Mouse (Mus musculus) kidney, adult 8-10 months (tissue): ENCODE data around the gene Ccdc86.

ENCODE experiments used
- DNase-seq, 2 experiments: peaks; one replicate each; pipeline ENCODE4 v3.0.0; 2022

Ccdc86 gene

GRCm38 (mm10) chr19:10904927-10905727 is 43.9 kb downstream of the Ccdc86 start:
- peak; percentile 60 to 80 for DNase-seq

- no peak for DNase-seq
Observed at GRCm38 (mm10) chr19:10904512-10904911, 44.6 kb downstream of the Ccdc86 start.

GRCm38 (mm10) chr19:10901046-10901445 is 48.0 kb downstream of the Ccdc86 start:
- DNase-seq, result no peak

GRCm38 (mm10) chr19:10900315-10900714 is 48.8 kb downstream of the Ccdc86 start:
- DNase-seq, result no peak

DNA sequence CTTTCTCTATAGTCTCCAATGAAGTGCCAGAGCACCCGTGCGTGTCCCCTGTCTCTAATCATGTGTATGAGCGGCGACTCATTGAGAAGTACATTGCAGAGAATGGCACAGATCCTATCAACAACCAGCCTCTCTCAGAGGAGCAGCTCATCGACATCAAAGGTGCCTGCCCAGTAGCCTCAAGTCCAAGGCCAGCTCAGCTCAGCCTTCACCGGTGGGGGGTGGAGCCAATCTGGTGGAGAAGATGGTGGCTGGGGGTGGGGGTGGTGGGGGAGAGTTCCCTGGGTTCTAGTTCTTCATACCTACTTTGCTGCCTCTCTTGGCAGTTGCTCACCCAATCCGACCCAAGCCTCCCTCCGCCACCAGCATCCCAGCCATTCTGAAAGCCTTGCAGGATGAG is 51.6 kb downstream of the Ccdc86 start:
- no peak for DNase-seq

DNA sequence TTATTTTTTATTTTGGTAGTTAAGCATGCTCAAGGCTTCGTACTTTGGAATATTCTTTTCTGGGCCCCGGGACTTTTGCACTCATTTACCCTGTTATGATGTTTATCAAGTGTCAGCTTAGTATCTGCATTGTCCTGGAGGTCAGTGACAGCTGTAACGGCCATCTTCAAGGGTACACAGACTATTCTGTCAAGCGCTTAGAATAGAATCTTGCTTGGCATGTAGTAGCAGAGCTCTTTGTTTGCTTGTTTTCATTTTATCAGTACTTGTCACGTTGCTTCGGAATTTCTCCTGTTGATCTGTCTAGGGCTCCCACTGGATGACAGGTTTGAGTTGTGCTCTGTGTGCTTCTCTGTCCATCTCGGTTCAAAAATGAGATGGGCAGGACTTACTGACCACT is 52.2 kb downstream of the Ccdc86 start:
- no peak for DNase-seq

- DNase-seq, result no peak
Observed at GRCm38 (mm10) chr19:10895708-10896107, 53.4 kb downstream of the Ccdc86 start.

GRCm38 (mm10) chr19:10895016-10895528 is 54.0 kb downstream of the Ccdc86 start, which contains the start of gene Prpf19:
TSS of gene Prpf19 (plus strand) at chr19:10895231.
- peak; percentile 98 for DNase-seq

GRCm38 (mm10) chr19:10892201-10892600 is 56.9 kb downstream of the Ccdc86 start:
- DNase-seq, result no peak
